Mouse (Mus musculus): Measurements from ENCODE around the gene Tspo.

The Tspo gene

GRCm38 (mm10) chr15:83546029-83546428 is 17.4 kb upstream of the Tspo start:
- DNase-seq (ENCODE audit: low read depth) = no peak

- DNase-seq (ENCODE audit: low read depth) = no peak
These were observed 16.2 kb upstream of the Tspo start for GRCm38 (mm10) chr15:83547144-83547543.

GRCm38 (mm10) chr15:83550137-83550536 is 13.3 kb upstream of the Tspo start:
- no peak for DNase-seq (ENCODE audit: low read depth)

- peak; percentile 51 for DNase-seq (ENCODE audit: low read depth)
These were observed 9.6 kb upstream of the Tspo start for GRCm38 (mm10) chr15:83553831-83554230.

- DNase-seq (ENCODE audit: low read depth) = peak; percentile 91
These were observed 8.0 kb upstream of the Tspo start for GRCm38 (mm10) chr15:83555161-83555974.

- DNase-seq (ENCODE audit: low read depth) = no peak
These were observed 2.4 kb upstream of the Tspo start for GRCm38 (mm10) chr15:83560941-83561477.

GRCm38 (mm10) chr15:83562626-83563270 is 644 bp upstream of the Tspo start:
- peak; percentile 89 for DNase-seq (ENCODE audit: low read depth)

- DNase-seq (ENCODE audit: low read depth) = peak; percentile 61
These were observed 662 bp downstream of the Tspo start for GRCm38 (mm10) chr15:83563857-83564651.

- DNase-seq (ENCODE audit: low read depth) = no peak
These were observed 2.0 kb downstream of the Tspo start for GRCm38 (mm10) chr15:83565434-83565833.

GRCm38 (mm10) chr15:83566006-83566405 is 2.6 kb downstream of the Tspo start:
- DNase-seq (ENCODE audit: low read depth) = no peak

- DNase-seq (ENCODE audit: low read depth) = no peak
These were observed 4.3 kb downstream of the Tspo start for GRCm38 (mm10) chr15:83567728-83568127.

- DNase-seq (ENCODE audit: low read depth) = no peak
These were observed 5.2 kb downstream of the Tspo start for GRCm38 (mm10) chr15:83568544-83568943.

GRCm38 (mm10) chr15:83569682-83570081 is 6.3 kb downstream of the Tspo start:
- DNase-seq (ENCODE audit: low read depth) = peak; percentile 38

- DNase-seq (ENCODE audit: low read depth) = peak; percentile 70
These were observed 7.2 kb downstream of the Tspo start for GRCm38 (mm10) chr15:83570641-83571040.

GRCm38 (mm10) chr15:83571636-83572035 is 8.2 kb downstream of the Tspo start:
- DNase-seq (ENCODE audit: low read depth) = no peak

- DNase-seq (ENCODE audit: low read depth) = no peak
These were observed 8.7 kb downstream of the Tspo start for GRCm38 (mm10) chr15:83572132-83572531.

GRCm38 (mm10) chr15:83573606-83574005 is 10.2 kb downstream of the Tspo start:
- no peak for DNase-seq (ENCODE audit: low read depth)

- no peak for DNase-seq (ENCODE audit: low read depth)
These were observed 11.4 kb downstream of the Tspo start for GRCm38 (mm10) chr15:83574731-83575351.

GRCm38 (mm10) chr15:83575543-83575942 is 12.2 kb downstream of the Tspo start:
- no peak for DNase-seq (ENCODE audit: low read depth)

GRCm38 (mm10) chr15:83576651-83577050 is 13.3 kb downstream of the Tspo start:
- DNase-seq (ENCODE audit: low read depth) = no peak

- no peak for DNase-seq (ENCODE audit: low read depth)
These were observed 19.5 kb downstream of the Tspo start for GRCm38 (mm10) chr15:83582931-83583330.

All from naive thymus-derived CD4-positive, alpha-beta T cell, adult 2 months (primary cell).